Mouse (Mus musculus) heart, adult 2 months (tissue): ENCODE measurements at regions not wholly inside any gene's neighbourhood (a gene's known extent, or its start where the extent isn't known, plus 50 kb on each side); places are given as distances from the start of the nearest gene placed in this dataset.

Experiments used
- DNase-seq, 2 experiments: peaks; one replicate each; pipeline ENCODE4 v3.0.0; 2021
- H3K27ac ChIP-seq: fragments of 200-600 bp; 2 replicates; pipeline ENCODE4 v1.8.1; 2022
- H3K27me3 ChIP-seq: fragments of 200-500 bp; 2 replicates; pipeline ENCODE4 v1.6.1; 2012; ENCODE audit warnings: mild to moderate bottlenecking, low read length, inconsistent platforms, mixed read lengths; ENCODE audit not compliant: control insufficient read depth, insufficient read depth
- H3K36me3 ChIP-seq: fragments of 200-500 bp; 2 replicates; pipeline ENCODE4 v1.6.1; 2012; ENCODE audit warnings: low read length, inconsistent platforms; ENCODE audit not compliant: control insufficient read depth, insufficient read depth
- H3K4me1 ChIP-seq: fragments of 200-500 bp; 2 replicates; pipeline ENCODE4 v1.6.1; 2011; ENCODE audit warnings: low read length; ENCODE audit not compliant: control insufficient read depth, insufficient read depth
- H3K4me3 ChIP-seq: fragments of 200-600 bp; 2 replicates; pipeline ENCODE4 v1.8.1; 2022
- H3K79me2 ChIP-seq: fragments of 200-500 bp; replicated peaks from 2 replicates; pipeline ENCODE4 v1.6.1; 2012; ENCODE audit warnings: mild to moderate bottlenecking, inconsistent platforms, low read length, moderate library complexity, mixed read lengths; ENCODE audit not compliant: control insufficient read depth, insufficient read depth
- H3K9ac ChIP-seq: fragments of 200-500 bp; 2 replicates; pipeline ENCODE4 v1.6.1; 2012; ENCODE audit warnings: low read depth, mild to moderate bottlenecking, control low read depth, inconsistent platforms, low read length, mixed read lengths
- CTCF ChIP-seq: fragments of 200-600 bp; IDR thresholded peaks from 2 replicates; pipeline ENCODE4 v1.8.1; 2022; ENCODE audit warnings: antibody characterized with exemption, mild to moderate bottlenecking, moderate library complexity
- EP300 ChIP-seq: fragments of 200-500 bp; IDR thresholded peaks from 2 replicates; pipeline ENCODE4 v1.6.1; 2011; ENCODE audit warnings: low read depth, low read length, control low read depth; ENCODE audit not compliant: insufficient read depth
- POLR2A ChIP-seq: fragments of 200-500 bp; IDR thresholded peaks from 2 replicates; pipeline ENCODE4 v1.6.1; 2011; ENCODE audit warnings: mild to moderate bottlenecking, low read depth, low read length, control low read depth; ENCODE audit not compliant: insufficient read depth
- WGBS: fragments of 180-500 bp; shearing (Covaris S2); methylation state at CpG from one replicate; pipeline ENCODE4 v1.1.7; 2018; 5-methylcytosine and 5-hydroxymethylcytosine counted together
- intact Hi-C: fragments of 180-260 bp; cut with DNase I; formaldehyde crosslinking; loops from one replicate; pipeline ENCODE4 v1.15.1; 2025

GRCm38 (mm10) chr17:10105299-10105698 is 214.4 kb downstream of the Qk start:
- DNase-seq, result no peak
- no peaks in the 10 kb centered on the region for H3K27me3 ChIP-seq
- H3K4me3 ChIP-seq, result no peak overlapping the region
- no peaks in the 10 kb centered on the region for H3K79me2 ChIP-seq
- TF ChIP-seq EP300, result no peak
- TF ChIP-seq CTCF, result no peak
- TF ChIP-seq POLR2A, result no peak
- H3K9ac ChIP-seq, result no peak overlapping the region
- no peaks in the 10 kb centered on the region for H3K36me3 ChIP-seq
- H3K4me1 ChIP-seq, result peaks cover 1% of the 10 kb centered on the region; the same call in 1 of the 2 replicates
- H3K27ac ChIP-seq, result no peak overlapping the region
- WGBS, result 77% methylated on average over 3 of the region's 3 CpGs
- intact Hi-C loops, result no loop called here

GRCm38 (mm10) chr17:10098199-10098598 is 221.5 kb downstream of the Qk start:
- no peak overlapping the region for H3K9ac ChIP-seq
- TF ChIP-seq CTCF, result no peak
- no peak for TF ChIP-seq POLR2A
- no peak for TF ChIP-seq EP300
- no peak overlapping the region for H3K4me3 ChIP-seq
- H3K27ac ChIP-seq, result no peak overlapping the region
- intact Hi-C loops, result loop anchor here (5.0 kb wide), 2 partner anchors 54 to 99 kb away; no protein-coding TSS in a partner anchor
- no peaks in the 10 kb centered on the region for H3K27me3 ChIP-seq
- no peaks in the 10 kb centered on the region for H3K79me2 ChIP-seq
- peaks cover 11% of the 10 kb centered on the region for H3K36me3 ChIP-seq
- 86% methylated on average over 4 of the region's 4 CpGs for WGBS
- peaks cover 24% of the 10 kb centered on the region for H3K4me1 ChIP-seq
- DNase-seq, result no peak

DNA sequence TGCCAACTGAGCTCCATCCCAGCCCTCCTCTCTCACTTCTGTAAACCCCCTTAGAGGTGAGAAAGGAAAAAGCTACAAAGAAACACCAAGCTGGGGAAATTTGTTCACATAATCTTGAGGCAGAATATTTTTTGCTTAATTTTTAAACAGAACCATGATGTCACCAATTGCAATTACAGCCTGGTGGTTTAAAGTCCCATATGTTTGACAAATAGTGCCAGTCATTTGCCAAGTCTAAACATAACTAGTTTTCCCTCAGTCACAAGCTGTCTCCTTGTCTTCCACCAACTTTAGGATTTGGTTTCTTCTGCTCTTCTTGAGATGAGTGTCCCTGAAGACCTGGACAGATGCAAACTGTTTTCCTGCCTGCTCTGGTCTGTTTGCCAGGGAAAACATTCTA is 222.0 kb downstream of the Qk start:
- intact Hi-C loops, result loop anchor here (2.0 to 5.0 kb wide), 3 partner anchors 55 to 293 kb away; no protein-coding TSS in a partner anchor
- no peak overlapping the region for H3K4me3 ChIP-seq
- DNase-seq, result no peak
- TF ChIP-seq EP300, result no peak
- no peak for TF ChIP-seq CTCF
- TF ChIP-seq POLR2A, result no peak
- peaks cover 16% of the 10 kb centered on the region for H3K36me3 ChIP-seq
- no peaks in the 10 kb centered on the region for H3K79me2 ChIP-seq
- no peak overlapping the region for H3K9ac ChIP-seq
- H3K27ac ChIP-seq, result no peak overlapping the region; the same call in 1 of the 2 replicates
- peaks cover 28% of the 10 kb centered on the region for H3K4me1 ChIP-seq
- no peaks in the 10 kb centered on the region for H3K27me3 ChIP-seq

GRCm38 (mm10) chr17:10095841-10096301 is 223.8 kb downstream of the Qk start:
- Histone ChIP-seq H3K27me3 (no peaks in the 10 kb centered on the region), H3K4me1 (peaks cover 27% of the 10 kb centered on the region), H3K79me2 (no peaks in the 10 kb centered on the region), H3K36me3 (peaks cover 16% of the 10 kb centered on the region), H3K27ac (peak overlapping the region; percentile 87), H3K9ac (0 out of 2 replicates have a peak overlapping the region, but pooled peaks have one; percentile 7), H3K4me3 (no peak overlapping the region)
- intact Hi-C loops, result loop anchor here (2.0 to 5.0 kb wide), 6 partner anchors 56 to 397 kb away; no protein-coding TSS in a partner anchor
- DNase-seq, result peak; percentile 61 to 73
- TF ChIP-seq EP300 (peak; percentile 81), CTCF (no peak), POLR2A (0 out of 2 replicates have a peak, but pooled peaks have one; percentile 13)
- 33% methylated on average over 3 of the region's 3 CpGs for WGBS

- H3K4me3 ChIP-seq, result no peak overlapping the region
- H3K36me3 ChIP-seq, result peaks cover 16% of the 10 kb centered on the region
- peak overlapping the region; percentile 87 for H3K27ac ChIP-seq
- H3K4me1 ChIP-seq, result peaks cover 27% of the 10 kb centered on the region
- no peak overlapping the region for H3K9ac ChIP-seq
- intact Hi-C loops, result loop anchor here (1.0 to 5.0 kb wide), 7 partner anchors 56 to 399 kb away; no protein-coding TSS in a partner anchor
- 31% methylated on average over 3 of the region's 3 CpGs for WGBS
- H3K79me2 ChIP-seq, result no peaks in the 10 kb centered on the region
- TF ChIP-seq EP300 (peak; percentile 96), CTCF (no peak), POLR2A (0 out of 2 replicates have a peak, but pooled peaks have one; percentile 41)
- DNase-seq, result peak; percentile 76 to 87
- no peaks in the 10 kb centered on the region for H3K27me3 ChIP-seq
Measured at GRCm38 (mm10) chr17:10094108-10094521, 225.5 kb downstream of the Qk start.

GRCm38 (mm10) chr17:10093437-10094107 is 226.1 kb downstream of the Qk start:
- Histone ChIP-seq H3K27me3 (no peaks in the 10 kb centered on the region), H3K79me2 (no peaks in the 10 kb centered on the region), H3K4me3 (no peak overlapping the region), H3K4me1 (peaks cover 27% of the 10 kb centered on the region), H3K27ac (peak overlapping the region; percentile 87), H3K36me3 (peaks cover 16% of the 10 kb centered on the region), H3K9ac (0 out of 2 replicates have a peak overlapping the region, but pooled peaks have one; percentile 3)
- intact Hi-C loops, result loop anchor here (1.0 to 5.0 kb wide), 7 partner anchors 55 to 399 kb away; no protein-coding TSS in a partner anchor
- WGBS, result 14% methylated on average over 8 of the region's 8 CpGs
- DNase-seq, result peak; percentile 73 to 86
- TF ChIP-seq CTCF, result no peak
- no peak for TF ChIP-seq POLR2A
- TF ChIP-seq EP300, result peak; percentile 76; the same call in 1 of the 2 replicates
